In genomic region chr7:99590646-99591045, GRCm38 (mm10) we compare ENCODE assay signal across 14 mouse cellular contexts. TPM values are rescaled to one million over a fixed set of nuclear protein-coding genes. Genes with fewer than 3 reads are reported as not detected.
DNase-seq lines count a peak whose midpoint lies in the region; ATAC-seq and TF ChIP-seq lines count a peak whose summit lies in the region.
"Had no signal": no experiment of that assay in that cellular context is flagged by ENCODE, and none has a peak within 500 bp of the region (broad histone marks: within the 10 kb centered on the region; RNA-seq: fewer than 3 reads in every experiment).

No protein-coding gene starts in this region.

- H3K9me3 ChIP-seq in forebrain, embryonic 14.5 days (replicated peaks; ENCODE audit: control insufficient read depth, low read length), result no peaks in the 10 kb centered on the region
- no peaks in the 10 kb centered on the region for H3K9me3 ChIP-seq in forebrain, embryonic 10.5 days
- no peaks in the 10 kb centered on the region for H3K9me3 ChIP-seq in midbrain, embryonic 11.5 days (ENCODE audit: control insufficient read depth, low read length)
- H3K9me3 ChIP-seq in midbrain, embryonic 15.5 days, result no peaks in the 10 kb centered on the region
- no peaks in the 10 kb centered on the region for H3K9me3 ChIP-seq in liver, embryonic 12.5 days (replicated peaks)
- H3K9me3 ChIP-seq: forebrain, embryonic 12.5 days; heart, embryonic 12.5 days; hindbrain, embryonic 10.5 days; limb, embryonic 10.5 days; midbrain, embryonic 12.5 days; neural tube, embryonic 12.5 days had no signal

- TF ChIP-seq POLR2A in lung, adult 2 months (IDR thresholded peaks at IDR 0.05; ENCODE audit: borderline replicate concordance, extremely low read depth, low read depth, low read length), result no peak

- ATAC-seq in forebrain, embryonic 14.5 days, result 0 out of 2 replicates have a peak, but pooled peaks have one; percentile 15
- 0 out of 2 replicates have a peak, but pooled peaks have one; percentile 13 for ATAC-seq in midbrain, embryonic 11.5 days (ENCODE audit: low FRiP score)
- no peak for ATAC-seq in midbrain, embryonic 15.5 days (replicated peaks)
- ATAC-seq in liver, embryonic 12.5 days, result peak; percentile 40
- ATAC-seq: inflammation-experienced regulatory T-cells, adult 6 months had no signal

- no peak overlapping the region for H3K4me3 ChIP-seq in forebrain, embryonic 14.5 days (ENCODE audit: low read depth, low read length)
- no peak overlapping the region for H3K4me3 ChIP-seq in forebrain, embryonic 10.5 days
- H3K4me3 ChIP-seq in midbrain, embryonic 11.5 days (ENCODE audit: low read depth, low read length), result no peak overlapping the region
- H3K4me3 ChIP-seq in midbrain, embryonic 15.5 days, result no peak overlapping the region
- no peak overlapping the region for H3K4me3 ChIP-seq in liver, embryonic 12.5 days
- no peak overlapping the region for H3K4me3 ChIP-seq in lung, adult 2 months (replicated peaks; ENCODE audit: extremely low read depth, low read depth, low read length)
- H3K4me3 ChIP-seq: forebrain, embryonic 12.5 days; heart, embryonic 12.5 days; hindbrain, embryonic 10.5 days; limb, embryonic 10.5 days; midbrain, embryonic 12.5 days; neural tube, embryonic 12.5 days had no signal

- whole genome bisulfite sequencing in forebrain, embryonic 14.5 days, result 79% methylated on average over 5 of the region's 5 CpGs
- 73% methylated on average over 5 of the region's 5 CpGs for WGBS in forebrain, embryonic 10.5 days
- 72% methylated on average over 5 of the region's 5 CpGs for WGBS in midbrain, embryonic 11.5 days
- WGBS in midbrain, embryonic 15.5 days, result 63% methylated on average over 5 of the region's 5 CpGs
- 51% methylated on average over 5 of the region's 5 CpGs for WGBS in liver, embryonic 12.5 days (ENCODE audit: insufficient replicate concordance)
- 82% methylated on average over 5 of the region's 5 CpGs for WGBS in lung, adult 2 months

- H3K9ac ChIP-seq in forebrain, embryonic 14.5 days (ENCODE audit: low read length), result no peak overlapping the region
- H3K9ac ChIP-seq in midbrain, embryonic 11.5 days (ENCODE audit: low read length), result no peak overlapping the region
- no peak overlapping the region for H3K9ac ChIP-seq in midbrain, embryonic 15.5 days
- peak overlapping the region; percentile 95; the same call in 1 of the 2 replicates for H3K9ac ChIP-seq in liver, embryonic 12.5 days
- H3K9ac ChIP-seq: forebrain, embryonic 12.5 days; heart, embryonic 12.5 days; midbrain, embryonic 12.5 days; neural tube, embryonic 12.5 days had no signal

- no peak for DNase-seq in forebrain, embryonic 14.5 days (ENCODE audit: low spot score)
- no peak for DNase-seq in forebrain, embryonic 10.5 days (ENCODE audit: extremely low spot score, low spot score)
- no peak for DNase-seq in midbrain, embryonic 11.5 days (ENCODE audit: low spot score, missing footprints)
- no peak for DNase-seq in frontal cortex, postnatal 36 days (ENCODE audit: low spot score in 2 of 2)
- no peak for DNase-seq in lung, adult 2 months

- no peak overlapping the region for H3K27ac ChIP-seq in forebrain, embryonic 14.5 days (ENCODE audit: low read depth, low read length)
- H3K27ac ChIP-seq in forebrain, embryonic 10.5 days, result no peak overlapping the region
- H3K27ac ChIP-seq in midbrain, embryonic 11.5 days (ENCODE audit: low read depth, low read length), result no peak overlapping the region
- no peak overlapping the region for H3K27ac ChIP-seq in midbrain, embryonic 15.5 days
- H3K27ac ChIP-seq in liver, embryonic 12.5 days, result peak overlapping the region; percentile 100
- H3K27ac ChIP-seq: forebrain, embryonic 12.5 days; hindbrain, embryonic 10.5 days; limb, embryonic 10.5 days; midbrain, embryonic 12.5 days; neural tube, embryonic 12.5 days had no signal

- no peak for TF ChIP-seq CTCF in lung, adult 2 months (IDR thresholded peaks at IDR 0.05; ENCODE audit: insufficient read depth, low read length)

- peaks cover 38% of the 10 kb centered on the region for H3K36me3 ChIP-seq in forebrain, embryonic 14.5 days (ENCODE audit: control insufficient read depth, insufficient read depth, low read length)
- H3K36me3 ChIP-seq in forebrain, embryonic 10.5 days (replicated peaks), result peaks cover 36% of the 10 kb centered on the region
- 0 out of 2 replicates have a peak, but pooled peaks cover 3% of the 10 kb centered on the region for H3K36me3 ChIP-seq in midbrain, embryonic 11.5 days (ENCODE audit: control insufficient read depth, insufficient read depth, low read length)
- H3K36me3 ChIP-seq in midbrain, embryonic 15.5 days (replicated peaks), result peaks cover 12% of the 10 kb centered on the region
- peaks cover 79% of the 10 kb centered on the region for H3K36me3 ChIP-seq in liver, embryonic 12.5 days

- no peaks in the 10 kb centered on the region for H3K27me3 ChIP-seq in forebrain, embryonic 14.5 days (replicated peaks; ENCODE audit: control insufficient read depth, insufficient read depth, low read length)
- H3K27me3 ChIP-seq in forebrain, embryonic 10.5 days (ENCODE audit: poor library complexity, severe bottlenecking), result peaks cover 20% of the 10 kb centered on the region; the same call in 1 of the 2 replicates
- peaks cover 10% of the 10 kb centered on the region; the same call in 1 of the 2 replicates for H3K27me3 ChIP-seq in midbrain, embryonic 11.5 days (ENCODE audit: control insufficient read depth, insufficient read depth, low read length)
- no peaks in the 10 kb centered on the region for H3K27me3 ChIP-seq in midbrain, embryonic 15.5 days (replicated peaks)
- H3K27me3 ChIP-seq in liver, embryonic 12.5 days (replicated peaks), result no peaks in the 10 kb centered on the region
- H3K27me3 ChIP-seq: forebrain, embryonic 12.5 days; heart, embryonic 12.5 days; neural tube, embryonic 12.5 days had no signal

- H3K4me1 ChIP-seq in forebrain, embryonic 14.5 days (ENCODE audit: control insufficient read depth, insufficient read depth, low read length), result no peaks in the 10 kb centered on the region
- H3K4me1 ChIP-seq in forebrain, embryonic 10.5 days, result peaks cover 29% of the 10 kb centered on the region
- H3K4me1 ChIP-seq in midbrain, embryonic 11.5 days (ENCODE audit: control insufficient read depth, insufficient read depth, low read length), result peaks cover 10% of the 10 kb centered on the region
- H3K4me1 ChIP-seq in midbrain, embryonic 15.5 days, result no peaks in the 10 kb centered on the region
- peaks cover 46% of the 10 kb centered on the region for H3K4me1 ChIP-seq in liver, embryonic 12.5 days
- no peaks in the 10 kb centered on the region for H3K4me1 ChIP-seq in lung, adult 2 months (ENCODE audit: control insufficient read depth, insufficient read depth, low read length)

- no peak overlapping the region for H3K4me2 ChIP-seq in forebrain, embryonic 14.5 days (ENCODE audit: low read length)
- no peak overlapping the region for H3K4me2 ChIP-seq in midbrain, embryonic 11.5 days
- H3K4me2 ChIP-seq in midbrain, embryonic 15.5 days, result no peak overlapping the region
- H3K4me2 ChIP-seq in liver, embryonic 12.5 days, result peak overlapping the region; percentile 27
- H3K4me2 ChIP-seq: forebrain, embryonic 12.5 days; heart, embryonic 12.5 days; midbrain, embryonic 12.5 days; neural tube, embryonic 12.5 days had no signal

RNA-seq across cellular contexts. Expression of gene Tpbgl, which starts 36.3 kb away (rescaled TPM):
- polyA plus RNA-seq in forebrain, embryonic 14.5 days (2014; fragmentation: Nextera tagmentation; extraction: Ambion mirVana), result 0.32 and 0.33 TPM in 2 replicates
- 0.07 and 0.10 TPM in 2 replicates for polyA plus RNA-seq in forebrain, embryonic 10.5 days (2016; fragmentation: Nextera tagmentation; extraction: Ambion mirVana)
- 0.34 and 0.92 TPM in 2 replicates for polyA plus RNA-seq in midbrain, embryonic 11.5 days (2014; fragmentation: Nextera tagmentation; extraction: Ambion mirVana)
- polyA plus RNA-seq in midbrain, embryonic 15.5 days (2015; fragmentation: Nextera tagmentation; extraction: Ambion mirVana), result 1.1 and 1.4 TPM in 2 replicates
- 0.31 and 0.42 TPM in 2 replicates for polyA plus RNA-seq in liver, embryonic 12.5 days (2016; fragmentation: Nextera tagmentation; extraction: Ambion mirVana)
- 3.8 and 7.2 TPM in 2 replicates for polyA plus RNA-seq in lung, adult 2 months (2012; rRNA removed)
- polyA plus RNA-seq: limb, embryonic 10.5 days had no signal

RNA-seq across cellular contexts. Expression of gene Arrb1, which starts 55.4 kb away (rescaled TPM):
- 6.0 and 6.5 TPM in 2 replicates for polyA plus RNA-seq in forebrain, embryonic 14.5 days (2014; fragmentation: Nextera tagmentation; extraction: Ambion mirVana)
- polyA plus RNA-seq in forebrain, embryonic 10.5 days (2016; fragmentation: Nextera tagmentation; extraction: Ambion mirVana), result 9.3 and 11.9 TPM in 2 replicates
- polyA plus RNA-seq in midbrain, embryonic 11.5 days (2014; fragmentation: Nextera tagmentation; extraction: Ambion mirVana), result 4.1 and 4.6 TPM in 2 replicates
- 20.1 and 20.3 TPM in 2 replicates for polyA plus RNA-seq in midbrain, embryonic 15.5 days (2015; fragmentation: Nextera tagmentation; extraction: Ambion mirVana)
- polyA plus RNA-seq in liver, embryonic 12.5 days (2016; fragmentation: Nextera tagmentation; extraction: Ambion mirVana), result 134 and 136 TPM in 2 replicates
- polyA plus RNA-seq in lung, adult 2 months (2012; rRNA removed), result 131 and 161 TPM in 2 replicates
